Mouse (Mus musculus) heart, embryonic 12.5 days (tissue): Measurements from ENCODE around the gene Ercc4. TPM values are rescaled to one million over a fixed set of nuclear protein-coding genes. Genes with fewer than 3 reads are reported as not detected.

Experiments
- ATAC-seq: fragments of 200-750 bp; cut with Nextera tagmentation; 2 replicates; pipeline ENCODE4 v1.8.0; 2017; ENCODE audit warnings: moderate TSS enrichment, moderate library complexity; ENCODE audit not compliant: insufficient number of reproducible peaks, low FRiP score
- H3K27ac ChIP-seq: fragments of 300-500 bp; sonication (generic); 2 replicates; pipeline ENCODE4 v1.5.1; 2016; ENCODE audit warnings: mild to moderate bottlenecking, moderate library complexity; ENCODE audit not compliant: poor library complexity, severe bottlenecking
- H3K27me3 ChIP-seq: fragments of 300-500 bp; sonication (generic); replicated peaks from 2 replicates; pipeline ENCODE4 v1.6.1; 2016; ENCODE audit warnings: mild to moderate bottlenecking, moderate library complexity
- H3K36me3 ChIP-seq: fragments of 300-500 bp; sonication (generic); 2 replicates; pipeline ENCODE4 v1.6.1; 2016; ENCODE audit warnings: mild to moderate bottlenecking, moderate library complexity
- H3K4me1 ChIP-seq: fragments of 300-500 bp; sonication (generic); replicated peaks from 2 replicates; pipeline ENCODE4 v1.6.1; 2016; ENCODE audit warnings: mild to moderate bottlenecking
- H3K4me2 ChIP-seq: fragments of 300-500 bp; sonication (generic); 2 replicates; pipeline ENCODE4 v1.6.1; 2016; ENCODE audit warnings: mild to moderate bottlenecking, moderate library complexity
- H3K4me3 ChIP-seq: fragments of 300-500 bp; sonication (generic); 2 replicates; pipeline ENCODE4 v1.5.1; 2016; ENCODE audit warnings: mild to moderate bottlenecking
- H3K9ac ChIP-seq: fragments of 300-500 bp; sonication (generic); 2 replicates; pipeline ENCODE4 v1.6.1; 2016; ENCODE audit warnings: mild to moderate bottlenecking, moderate library complexity
- H3K9me3 ChIP-seq: fragments of 300-500 bp; sonication (generic); replicated peaks from 2 replicates; pipeline ENCODE4 v1.6.1; 2016; ENCODE audit warnings: mild to moderate bottlenecking, moderate library complexity
- WGBS: fragments of 180-500 bp; shearing (Covaris S2); methylation state at CpG from one replicate; pipeline ENCODE4 v1.1.7; 2016; 5-methylcytosine and 5-hydroxymethylcytosine counted together
- polyA plus RNA-seq: library from polyadenylated mRNA; unstranded; fragments of >200 nt; fragmentation: Nextera tagmentation; extraction: Ambion mirVana; gene quantifications from 2 replicates; pipeline ENCODE4 v1.2.1, GENCODE M21; 2016

The Ercc4 gene
- polyA plus RNA-seq, 1 experiment from 2014 or later: 9.8 TPM

DNA sequence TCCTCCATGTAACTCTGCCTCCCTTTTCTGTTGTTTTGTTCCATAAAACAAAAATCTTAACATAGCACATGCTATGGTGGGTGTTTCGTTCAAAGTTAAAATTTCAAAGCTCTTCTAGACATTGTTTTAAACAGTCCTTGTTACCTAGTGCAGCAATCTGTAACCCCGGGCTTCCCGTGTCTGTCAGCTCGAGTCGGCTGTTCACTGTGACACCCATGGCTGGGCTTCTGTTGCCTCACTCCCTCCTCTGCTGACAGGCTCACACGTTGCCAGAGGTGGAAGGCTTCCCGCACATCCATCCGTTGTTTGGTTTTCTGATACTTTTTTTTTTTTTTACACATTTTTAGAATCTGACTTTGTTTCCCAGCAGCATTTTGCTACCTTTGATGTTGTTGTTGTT lies 40.5 kb downstream of the Ercc4 start:
- Histone ChIP-seq H3K9me3 (no peaks in the 10 kb centered on the region), H3K9ac (no peak overlapping the region), H3K4me3 (no peak overlapping the region), H3K4me1 (no peaks in the 10 kb centered on the region), H3K36me3 (peaks cover 44% of the 10 kb centered on the region), H3K4me2 (no peak overlapping the region), H3K27me3 (no peaks in the 10 kb centered on the region), H3K27ac (no peak overlapping the region)
- WGBS: 80% methylated on average over 8 of the region's 8 CpGs
- ATAC-seq: no peak

DNA sequence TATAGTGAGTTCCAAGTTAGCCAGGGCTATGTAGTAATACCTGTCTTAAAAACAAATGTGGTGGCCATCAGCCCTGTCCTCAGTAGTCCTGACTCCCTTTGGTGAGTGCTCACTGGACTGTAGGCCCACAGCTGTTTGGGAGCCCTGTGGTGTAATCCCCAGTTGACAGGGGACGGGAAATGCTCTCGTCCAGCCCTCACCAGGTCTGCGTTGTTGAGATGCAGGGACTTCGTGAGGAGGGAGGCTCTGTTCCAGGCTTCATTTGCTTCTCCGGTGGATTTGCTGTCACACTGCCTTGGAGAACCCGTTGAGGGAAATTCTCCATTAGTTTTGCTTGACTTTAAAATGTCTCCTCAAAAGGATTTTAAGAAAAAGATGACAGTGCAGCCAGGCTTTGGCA lies 41.3 kb downstream of the Ercc4 start:
- Histone ChIP-seq H3K9me3 (no peaks in the 10 kb centered on the region), H3K9ac (no peak overlapping the region), H3K27me3 (no peaks in the 10 kb centered on the region), H3K4me2 (no peak overlapping the region), H3K4me1 (no peaks in the 10 kb centered on the region), H3K36me3 (peaks cover 38% of the 10 kb centered on the region), H3K27ac (no peak overlapping the region), H3K4me3 (no peak overlapping the region)
- ATAC-seq: no peak
- WGBS: 84% methylated on average over 6 of the region's 6 CpGs

GRCm38 (mm10) chr16:13152475-13152874 lies 43.0 kb downstream of the Ercc4 start:
- Histone ChIP-seq H3K4me2 (no peak overlapping the region), H3K4me1 (peaks cover 4% of the 10 kb centered on the region), H3K36me3 (peaks cover 24% of the 10 kb centered on the region), H3K9me3 (no peaks in the 10 kb centered on the region), H3K27ac (no peak overlapping the region), H3K4me3 (no peak overlapping the region), H3K9ac (no peak overlapping the region), H3K27me3 (no peaks in the 10 kb centered on the region)
- 69% methylated on average over 5 of the region's 5 CpGs for WGBS
- no peak for ATAC-seq

DNA sequence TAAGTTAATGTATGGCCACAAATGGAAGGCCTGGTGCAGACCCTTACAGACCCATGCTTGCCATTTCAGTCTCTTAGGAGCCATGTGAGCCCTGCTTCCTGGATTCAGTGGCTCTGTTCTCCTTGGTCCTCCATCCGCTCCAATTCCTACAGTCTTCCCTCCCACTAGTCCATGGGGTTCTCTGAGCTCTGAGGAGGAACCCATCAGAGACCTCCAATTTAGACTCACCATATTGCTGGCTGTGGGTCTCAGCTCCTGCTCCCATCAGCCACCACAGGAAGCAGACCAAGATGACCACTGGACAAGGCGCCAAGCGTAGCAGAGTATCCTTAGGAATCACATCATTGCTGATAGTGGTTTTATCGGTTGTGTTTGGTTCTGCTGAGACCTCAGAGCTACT lies 43.7 kb downstream of the Ercc4 start:
- H3K9ac ChIP-seq: no peak overlapping the region
- H3K27ac ChIP-seq: no peak overlapping the region
- H3K27me3 ChIP-seq: no peaks in the 10 kb centered on the region
- no peaks in the 10 kb centered on the region for H3K9me3 ChIP-seq
- 78% methylated on average over 4 of the region's 4 CpGs for WGBS
- H3K4me1 ChIP-seq: peaks cover 8% of the 10 kb centered on the region
- H3K36me3 ChIP-seq: peaks cover 16% of the 10 kb centered on the region
- ATAC-seq: no peak
- no peak overlapping the region for H3K4me2 ChIP-seq
- H3K4me3 ChIP-seq: no peak overlapping the region

DNA sequence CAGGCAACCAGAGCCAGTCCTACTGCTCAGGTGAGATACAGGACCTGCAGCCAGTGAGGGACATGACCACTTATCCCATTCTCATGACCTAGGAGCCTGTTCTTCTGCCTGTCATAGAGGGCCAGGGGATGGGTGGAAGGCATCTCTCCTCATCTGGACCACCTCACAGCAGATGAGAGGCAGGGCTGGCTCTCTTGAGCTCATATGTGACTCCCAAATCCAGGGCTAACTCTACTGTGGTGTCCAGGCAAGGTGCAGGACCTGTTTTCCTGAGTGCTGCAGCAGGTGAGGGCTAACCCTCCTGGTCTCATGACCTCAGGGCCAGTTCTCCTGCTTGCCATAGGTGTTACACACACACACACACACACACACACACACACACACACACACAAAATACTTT lies 44.9 kb downstream of the Ercc4 start:
- H3K27me3 ChIP-seq: no peaks in the 10 kb centered on the region
- no peak for ATAC-seq

DNA sequence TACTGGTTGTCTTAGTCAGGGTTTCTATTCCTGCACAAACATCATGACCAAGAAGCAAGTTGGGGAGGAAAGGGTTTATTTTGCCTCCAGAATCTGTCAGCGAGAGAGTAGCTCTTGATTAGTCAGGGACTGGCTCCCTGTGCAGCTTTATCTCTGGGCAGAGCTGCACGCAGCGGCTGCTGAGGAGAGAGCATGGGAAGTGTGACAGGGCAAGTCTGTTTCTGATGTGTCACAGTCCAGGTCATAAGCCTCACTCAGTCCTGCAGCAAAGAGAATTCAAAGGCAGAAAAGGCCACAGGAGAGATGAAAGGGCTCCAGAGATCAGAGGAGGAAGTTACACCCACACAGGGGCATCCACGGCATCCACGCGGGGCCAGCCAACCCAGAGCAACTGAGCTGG lies 47.8 kb downstream of the Ercc4 start:
- Histone ChIP-seq H3K4me2 (peak overlapping the region; percentile 22), H3K36me3 (no peaks in the 10 kb centered on the region), H3K9me3 (no peaks in the 10 kb centered on the region), H3K4me3 (no peak overlapping the region), H3K4me1 (peaks cover 20% of the 10 kb centered on the region), H3K27me3 (no peaks in the 10 kb centered on the region), H3K9ac (no peak overlapping the region), H3K27ac (peak overlapping the region; percentile 51; the same call in 1 of the 2 replicates)
- 8% methylated on average over 6 of the region's 6 CpGs for WGBS
- no peak for ATAC-seq

More for the DNA sequence above, 44.9 kb downstream of the Ercc4 start:
- H3K4me3 ChIP-seq: no peak overlapping the region
- H3K27ac ChIP-seq: no peak overlapping the region
- no peak overlapping the region for H3K4me2 ChIP-seq
- H3K4me1 ChIP-seq: peaks cover 17% of the 10 kb centered on the region
- peaks cover 7% of the 10 kb centered on the region for H3K36me3 ChIP-seq
- H3K9me3 ChIP-seq: no peaks in the 10 kb centered on the region
- no peak overlapping the region for H3K9ac ChIP-seq

- H3K9ac ChIP-seq: no peak overlapping the region
- peaks cover 20% of the 10 kb centered on the region for H3K4me1 ChIP-seq
- no peaks in the 10 kb centered on the region for H3K36me3 ChIP-seq
- H3K27me3 ChIP-seq: no peaks in the 10 kb centered on the region
- no peak overlapping the region for H3K27ac ChIP-seq
- H3K9me3 ChIP-seq: no peaks in the 10 kb centered on the region
- ATAC-seq: no peak
- no peak overlapping the region for H3K4me3 ChIP-seq
- WGBS: 64% methylated on average over 3 of the region's 3 CpGs
- no peak overlapping the region for H3K4me2 ChIP-seq
Observed at GRCm38 (mm10) chr16:13158153-13158670, 48.7 kb downstream of the Ercc4 start.

GRCm38 (mm10) chr16:13158906-13159889 lies 49.7 kb downstream of the Ercc4 start:
- Histone ChIP-seq H3K27me3 (no peaks in the 10 kb centered on the region), H3K4me3 (no peak overlapping the region), H3K27ac (no peak overlapping the region), H3K4me1 (peaks cover 20% of the 10 kb centered on the region), H3K4me2 (peak overlapping the region; percentile 67), H3K9ac (0 out of 2 replicates have a peak overlapping the region, but pooled peaks have one; percentile 2), H3K9me3 (no peaks in the 10 kb centered on the region), H3K36me3 (no peaks in the 10 kb centered on the region)
- peak; percentile 24; the same call in 1 of the 2 replicates for ATAC-seq
- WGBS: 25% methylated on average over 13 of the region's 13 CpGs

DNA sequence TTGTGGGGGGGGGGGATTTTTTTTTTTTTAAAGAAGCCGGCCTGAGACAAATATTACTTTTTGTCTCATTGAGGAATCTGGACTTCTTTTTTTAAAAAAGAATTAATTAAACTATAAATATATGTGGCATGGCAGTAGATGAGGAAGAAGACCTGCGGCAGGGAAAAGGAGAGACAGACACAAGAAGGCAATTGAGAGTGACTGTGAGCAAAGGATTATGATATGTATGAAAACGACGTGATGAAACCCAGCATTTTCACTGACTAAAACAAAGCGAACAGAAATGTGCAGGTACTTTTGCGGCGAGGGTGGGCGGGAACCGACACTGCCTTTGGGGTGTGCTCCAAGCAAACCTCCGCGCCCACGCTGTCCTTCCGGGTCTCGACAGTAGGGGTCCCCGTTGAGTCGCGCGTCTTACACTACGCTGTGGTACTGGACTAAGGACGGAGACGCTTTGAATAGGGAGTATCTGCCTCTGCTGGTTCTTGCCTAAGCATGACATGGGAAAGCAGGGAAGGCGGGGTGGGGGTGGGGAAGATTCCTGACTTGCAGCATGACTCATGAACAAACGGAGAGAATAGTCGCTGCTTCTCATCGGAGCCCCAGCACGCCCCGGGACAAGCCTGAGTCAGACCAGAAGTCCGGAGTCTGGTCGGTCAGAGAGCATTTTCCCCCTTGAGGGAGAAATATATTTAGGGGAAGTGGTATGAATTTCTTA lies 50.6 kb downstream of the Ercc4 start:
- peak; percentile 93 for ATAC-seq
- Histone ChIP-seq H3K4me2 (peak overlapping the region; percentile 67), H3K9ac (no peak overlapping the region), H3K9me3 (no peaks in the 10 kb centered on the region), H3K36me3 (no peaks in the 10 kb centered on the region), H3K4me1 (peaks cover 20% of the 10 kb centered on the region), H3K27ac (no peak overlapping the region), H3K4me3 (peak overlapping the region; percentile 34), H3K27me3 (no peaks in the 10 kb centered on the region)
- WGBS: 3% methylated on average over 29 of the region's 29 CpGs

DNA sequence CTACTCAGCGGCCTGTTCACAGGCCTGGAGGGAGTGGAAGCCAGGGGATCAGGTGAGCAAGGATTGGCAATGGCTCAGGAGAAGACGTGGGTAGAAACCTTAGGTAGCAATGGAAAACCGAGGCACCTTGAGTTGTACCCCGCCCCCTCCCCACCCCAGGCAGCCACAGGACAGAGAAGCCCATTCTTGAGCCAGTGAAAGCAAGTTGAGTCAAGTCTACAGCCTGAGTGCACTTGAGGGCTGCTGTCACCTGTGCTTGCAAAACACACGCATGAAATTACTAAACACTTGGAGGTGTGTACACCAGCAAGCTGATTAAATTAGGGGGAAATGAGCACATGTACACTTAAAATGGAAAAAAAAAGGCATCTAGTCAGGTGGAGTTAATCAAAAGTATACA lies 52.0 kb downstream of the Ercc4 start:
- no peak for ATAC-seq
- no peak overlapping the region for H3K4me2 ChIP-seq
- H3K27me3 ChIP-seq: no peaks in the 10 kb centered on the region
- H3K4me1 ChIP-seq: peaks cover 20% of the 10 kb centered on the region
- H3K4me3 ChIP-seq: no peak overlapping the region
- no peak overlapping the region for H3K27ac ChIP-seq
- H3K9me3 ChIP-seq: no peaks in the 10 kb centered on the region
- H3K9ac ChIP-seq: no peak overlapping the region
- WGBS: 81% methylated on average over 5 of the region's 5 CpGs
- no peaks in the 10 kb centered on the region for H3K36me3 ChIP-seq

GRCm38 (mm10) chr16:13167731-13168130 lies 58.2 kb downstream of the Ercc4 start:
- H3K27ac ChIP-seq: no peak overlapping the region
- H3K4me3 ChIP-seq: no peak overlapping the region
- no peaks in the 10 kb centered on the region; the same call in 1 of the 2 replicates for H3K9me3 ChIP-seq
- no peak overlapping the region for H3K9ac ChIP-seq
- no peaks in the 10 kb centered on the region for H3K27me3 ChIP-seq
- H3K36me3 ChIP-seq: no peaks in the 10 kb centered on the region
- WGBS: 76% methylated on average over 3 of the region's 3 CpGs
- ATAC-seq: no peak
- H3K4me1 ChIP-seq: no peaks in the 10 kb centered on the region
- H3K4me2 ChIP-seq: no peak overlapping the region
